Mouse (Mus musculus) spleen, postnatal 14 days (tissue): ENCODE data around the gene Acot13.
"Not testable (repeated sequence)": the region's sequence is repeated elsewhere in the genome, so short reads cannot be mapped to it uniquely, and the experiment has no call there.

ENCODE experiments used
- DNase-seq, 2 experiments: peaks; one replicate each; pipeline ENCODE4 v3.0.0; 2021 to 2022; ENCODE audit warnings: low spot score in 2 of 2

Gene Acot13

DNA sequence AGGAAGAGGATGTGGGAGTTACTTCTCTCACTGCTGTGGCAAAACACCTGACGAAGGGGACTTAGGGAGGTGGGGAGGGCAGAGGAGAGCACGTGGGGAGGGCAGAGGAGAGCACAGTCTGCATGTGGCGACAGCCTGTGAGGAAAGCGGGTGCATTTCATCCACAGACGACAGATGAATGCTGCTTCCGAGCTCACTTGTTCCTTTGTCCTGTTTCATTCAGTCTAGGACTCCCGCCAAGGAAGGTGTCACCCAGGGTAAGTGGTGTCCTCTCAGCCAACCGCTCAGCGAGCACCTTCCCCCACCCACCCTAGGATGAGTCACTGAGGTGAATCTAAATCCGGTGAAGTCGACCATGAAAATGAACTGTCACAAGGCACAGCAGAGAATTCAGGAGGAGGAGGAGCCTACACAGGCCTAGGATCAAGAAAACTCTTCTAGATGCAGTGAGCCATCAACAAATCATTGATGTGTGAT, 45.3 kb downstream of the Acot13 start:
- DNase-seq = no peak

DNA sequence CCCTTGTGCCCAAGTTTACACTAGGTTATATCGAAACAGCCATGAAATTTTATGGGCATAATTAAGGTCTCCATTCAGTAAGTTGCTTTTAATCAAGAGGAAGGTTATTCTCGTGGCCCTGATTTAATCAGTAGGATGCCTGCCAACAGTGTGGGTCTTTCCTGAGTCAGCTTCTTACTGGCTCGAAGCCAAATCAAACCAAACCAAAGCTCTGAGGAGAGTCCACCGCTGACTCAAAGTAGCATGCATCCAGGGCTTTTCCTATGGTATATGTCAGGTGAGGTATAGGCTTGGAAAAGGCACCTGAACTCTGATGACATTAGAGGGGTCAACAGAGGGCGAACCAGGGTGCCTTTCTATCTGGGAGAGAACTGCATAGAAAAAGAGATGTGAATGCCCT, 49.4 kb downstream of the Acot13 start:
- no peak for DNase-seq

DNA sequence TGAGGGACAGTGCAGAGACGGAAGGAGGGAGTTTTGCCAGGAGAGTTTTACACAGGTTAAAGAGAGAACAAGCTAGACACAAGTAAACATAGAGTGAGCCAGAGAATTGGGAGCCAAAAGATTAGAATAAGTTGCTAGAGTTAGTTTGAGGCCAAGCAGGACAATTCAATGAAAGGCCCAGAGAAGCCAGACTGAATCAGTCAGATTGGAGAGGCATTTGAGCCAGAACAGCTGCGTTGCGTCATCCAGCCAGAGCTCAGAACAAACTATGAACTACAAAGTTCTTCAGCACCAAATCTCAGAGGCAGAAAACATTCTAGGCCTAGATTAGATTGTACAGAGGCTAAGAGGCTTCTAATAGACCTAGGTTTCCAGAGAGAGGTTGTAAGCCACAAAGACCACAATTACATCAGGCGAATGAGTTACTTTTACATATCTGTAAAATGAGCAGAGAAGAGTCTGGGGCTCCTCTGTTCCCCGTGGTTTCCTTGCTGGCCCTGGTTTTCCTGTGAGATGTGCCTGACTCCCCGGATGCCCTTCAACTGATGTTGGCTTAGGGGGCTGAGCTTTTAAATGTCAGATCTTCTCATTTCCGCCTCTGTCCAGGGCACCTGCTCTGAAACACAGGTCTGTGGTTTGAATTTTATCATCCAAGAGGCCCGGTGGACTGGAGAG, 52.5 kb downstream of the Acot13 start:
- no peak for DNase-seq

DNA sequence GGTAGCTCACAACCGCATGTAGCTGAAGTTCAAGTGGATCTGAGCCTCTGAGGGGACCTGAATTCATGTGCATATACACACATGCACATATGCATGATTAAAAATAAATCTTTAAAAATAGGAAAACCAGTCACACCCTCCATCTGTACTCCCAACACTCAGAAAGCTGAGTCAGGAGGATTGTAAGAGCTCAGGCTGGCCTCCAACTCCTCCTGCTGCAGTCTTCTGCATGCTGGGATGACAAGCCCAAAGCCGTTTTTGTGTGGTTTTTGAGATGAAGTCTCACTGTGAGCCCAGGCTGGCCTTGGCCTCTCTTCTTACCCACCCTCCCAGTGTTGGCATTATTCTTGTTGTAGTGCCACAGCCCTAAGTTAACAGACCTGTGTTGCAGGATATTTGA, 53.3 kb downstream of the Acot13 start:
- DNase-seq = no peak

DNA sequence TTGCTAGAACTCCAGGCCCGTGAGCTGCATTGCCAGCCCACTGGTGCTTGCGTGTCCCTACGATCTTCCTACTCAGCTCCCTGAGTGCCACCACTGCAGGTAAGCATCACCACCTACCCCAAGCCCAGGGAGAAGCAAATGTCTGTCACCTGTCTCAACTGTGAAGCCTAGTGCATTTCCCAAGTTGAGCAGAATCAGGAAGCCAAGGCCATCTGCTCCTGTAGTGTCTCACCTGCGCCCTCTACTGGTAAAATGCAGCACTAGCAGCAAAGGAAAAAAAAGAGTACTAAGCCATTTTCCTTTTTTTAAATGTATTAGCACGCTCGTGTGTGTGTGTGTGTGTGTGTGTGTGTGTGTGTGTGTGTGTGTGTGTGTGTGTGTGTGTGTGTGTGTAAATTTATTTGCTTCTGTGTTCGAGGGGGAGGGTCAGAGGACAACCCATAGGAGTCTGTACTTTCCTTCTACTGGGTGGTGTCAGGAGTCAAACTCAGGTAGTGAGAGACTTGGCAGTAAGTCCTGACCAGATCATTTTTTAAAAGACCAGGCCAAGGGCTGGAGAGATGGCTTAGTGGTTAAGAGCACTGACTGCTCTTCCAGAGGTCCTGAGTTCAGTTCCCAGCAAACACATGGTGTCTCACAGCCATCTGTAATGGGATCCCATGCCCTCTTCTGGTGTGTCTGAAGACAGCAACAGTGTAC, 55.0 kb downstream of the Acot13 start:
- DNase-seq = peak in 1 of 2 experiments; percentile 47

DNA sequence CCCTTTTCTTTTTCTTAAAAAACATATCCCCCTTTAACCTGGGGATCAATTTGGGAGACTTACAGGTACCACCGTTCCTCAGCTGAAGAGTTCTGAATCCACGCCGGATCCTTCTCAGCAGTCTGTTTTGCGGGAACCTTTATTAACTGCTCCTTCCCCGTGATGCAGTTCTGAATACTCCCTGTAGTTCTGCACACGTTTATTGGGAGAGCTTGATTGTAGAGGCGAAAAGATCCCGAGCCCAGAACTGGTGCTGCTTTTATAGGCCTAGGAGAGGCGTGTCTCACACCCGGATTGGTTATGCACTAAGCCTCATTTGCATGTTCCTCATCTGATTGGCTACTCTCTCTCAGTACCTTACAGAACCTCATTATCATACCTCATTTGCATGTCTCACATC, 59.9 kb downstream of the Acot13 start:
- DNase-seq = not testable (repeated sequence)
